Mouse (Mus musculus) left cerebral cortex, adult 2 months (tissue): ENCODE measurements around the gene Anxa6. TPM values are rescaled to one million over a fixed set of nuclear protein-coding genes. Genes with fewer than 3 reads are reported as not detected.

Experiments used
- DNase-seq, 2 experiments: peaks; one replicate each; pipeline ENCODE4 v3.0.0; 2021 to 2022; ENCODE audit warnings: low spot score in 2 of 2, mixed read lengths in 1 of 2; ENCODE audit errors: extremely low spot score in 1 of 2
- H3K27ac ChIP-seq: fragments of 200-600 bp; 2 replicates; pipeline ENCODE4 v1.8.1; 2022
- H3K4me3 ChIP-seq: fragments of 200-600 bp; 2 replicates; pipeline ENCODE4 v1.8.1; 2022
- CTCF ChIP-seq: fragments of 200-600 bp; IDR thresholded peaks from 2 replicates; pipeline ENCODE4 v1.8.1; 2022; ENCODE audit warnings: antibody characterized with exemption, mild to moderate bottlenecking, moderate library complexity
- intact Hi-C: fragments of 180-260 bp; cut with DNase I; formaldehyde crosslinking; loops from one replicate; pipeline ENCODE4 v1.15.1; 2025
- total RNA-seq, 2 experiments: library from RNA; stranded (reverse); gene quantifications; 2 replicates each; pipeline ENCODE4 v1.2.3; 2021

Anxa6 gene
- total RNA-seq, 2 experiments from 2014 or later, result 85.5 to 86.7 TPM

DNA sequence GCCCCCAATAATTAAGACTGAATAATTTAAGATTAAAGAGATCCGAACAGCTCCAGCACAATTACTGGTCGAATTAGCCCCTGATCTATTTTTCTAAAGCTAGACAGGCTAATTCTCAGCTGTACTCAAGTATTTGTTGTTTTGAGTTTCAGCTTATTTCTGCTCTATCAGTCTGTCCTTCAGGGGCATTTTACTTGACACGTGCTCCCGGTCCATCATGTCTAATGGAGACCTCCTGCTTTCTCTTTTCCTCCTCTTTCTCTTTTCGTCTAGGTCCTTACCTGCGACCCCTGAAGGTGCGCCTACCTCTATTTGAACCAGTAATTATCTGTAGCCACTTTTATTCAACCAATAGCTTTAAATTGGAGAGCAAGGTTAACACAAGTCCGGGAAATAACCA lies 78.5 kb downstream of the Anxa6 start:
- no peak for TF ChIP-seq CTCF
- Histone ChIP-seq H3K4me3 (no peak overlapping the region), H3K27ac (no peak overlapping the region)
- DNase-seq, result no peak
- intact Hi-C loops, result no loop called here

DNA sequence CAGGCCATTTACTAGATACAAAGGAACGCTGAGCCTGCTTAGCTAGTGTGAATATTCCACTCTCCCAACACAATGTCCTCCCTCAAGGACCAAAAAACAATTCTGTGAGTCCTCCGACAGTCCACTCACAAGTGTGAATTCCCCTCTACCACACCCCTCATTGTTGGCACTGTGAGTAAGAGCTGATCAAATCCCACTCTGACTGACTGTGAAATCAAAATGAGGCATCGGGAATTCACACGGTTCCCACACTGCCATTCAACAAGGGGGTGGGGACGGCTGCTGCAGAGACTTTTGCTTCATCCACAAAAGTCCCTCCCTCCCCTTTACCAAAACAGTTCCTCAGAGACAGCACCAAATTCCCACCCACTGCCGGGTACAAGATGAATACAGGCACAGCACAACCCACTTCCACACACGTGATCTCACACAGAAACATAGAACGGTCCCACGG lies 79.2 kb downstream of the Anxa6 start:
- DNase-seq, result peak in 1 of 2 experiments; percentile 26
- intact Hi-C loops, result no loop called here
- no peak for TF ChIP-seq CTCF
- no peak overlapping the region for H3K4me3 ChIP-seq
- H3K27ac ChIP-seq, result no peak overlapping the region

DNA sequence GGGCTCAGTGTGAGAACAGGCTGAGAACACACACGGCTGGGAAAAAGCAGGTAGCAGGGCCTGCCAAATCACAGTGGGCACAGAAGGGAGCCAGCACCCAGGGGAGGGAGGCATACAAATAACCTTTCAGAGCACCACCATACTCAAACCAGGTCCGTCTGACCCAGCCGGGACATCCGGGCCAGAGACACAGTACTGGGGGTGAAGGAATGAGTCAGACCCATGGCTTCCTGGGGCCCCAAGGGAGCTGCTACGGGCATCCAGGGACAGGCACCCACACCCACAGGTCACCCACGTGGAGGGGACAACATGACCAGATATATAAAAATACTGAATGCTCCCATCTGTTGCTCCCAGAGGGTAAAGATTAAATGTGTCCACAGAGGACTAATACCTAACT lies 80.6 kb downstream of the Anxa6 start:
- intact Hi-C loops, result no loop called here
- DNase-seq, result no peak
- Histone ChIP-seq H3K4me3 (no peak overlapping the region), H3K27ac (no peak overlapping the region)
- no peak for TF ChIP-seq CTCF

DNA sequence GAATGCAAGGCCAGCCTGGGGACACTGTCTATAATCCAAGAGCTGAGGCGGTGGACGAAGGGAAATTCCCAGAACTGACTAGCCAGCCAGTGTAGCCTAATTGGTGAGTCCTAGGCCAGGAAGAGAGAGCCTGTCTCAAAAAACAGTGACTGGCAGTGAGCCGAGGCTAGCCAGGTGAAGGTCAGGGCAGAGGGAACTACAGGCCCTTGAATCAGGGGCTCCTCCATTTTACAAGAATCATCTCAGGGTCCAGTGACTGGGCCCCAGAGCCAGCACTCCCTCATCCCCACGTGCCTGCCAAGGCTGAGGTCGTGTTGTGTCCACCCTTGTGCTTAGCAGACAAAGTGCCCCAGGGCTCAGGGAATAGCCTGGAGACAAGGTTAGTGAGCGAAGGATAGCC lies 82.6 kb downstream of the Anxa6 start:
- intact Hi-C loops, result no loop called here
- Histone ChIP-seq H3K27ac (no peak overlapping the region), H3K4me3 (no peak overlapping the region)
- no peak for DNase-seq
- no peak for TF ChIP-seq CTCF

DNA sequence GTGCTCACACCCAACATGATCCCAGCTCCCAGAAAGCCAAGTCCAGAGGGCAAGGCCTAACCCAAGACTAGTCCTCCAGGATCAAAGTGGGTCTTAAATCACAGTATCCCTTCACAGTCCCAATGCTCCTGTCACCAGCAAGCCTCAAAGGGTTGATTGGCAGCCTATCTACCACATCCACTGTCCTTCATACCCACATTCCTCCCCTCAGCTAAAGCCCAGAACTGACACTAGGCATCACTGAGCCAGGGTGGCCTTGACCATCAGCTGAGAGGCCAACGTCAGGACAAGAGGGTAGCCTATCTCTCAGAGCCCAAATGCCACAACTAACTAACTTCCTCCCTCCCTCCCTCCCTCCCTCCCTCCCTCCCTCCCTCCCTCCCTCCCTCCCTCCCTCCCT lies 83.5 kb downstream of the Anxa6 start:
- intact Hi-C loops, result no loop called here
- Histone ChIP-seq H3K4me3 (no peak overlapping the region), H3K27ac (no peak overlapping the region)
- no peak for DNase-seq
- TF ChIP-seq CTCF, result no peak

DNA sequence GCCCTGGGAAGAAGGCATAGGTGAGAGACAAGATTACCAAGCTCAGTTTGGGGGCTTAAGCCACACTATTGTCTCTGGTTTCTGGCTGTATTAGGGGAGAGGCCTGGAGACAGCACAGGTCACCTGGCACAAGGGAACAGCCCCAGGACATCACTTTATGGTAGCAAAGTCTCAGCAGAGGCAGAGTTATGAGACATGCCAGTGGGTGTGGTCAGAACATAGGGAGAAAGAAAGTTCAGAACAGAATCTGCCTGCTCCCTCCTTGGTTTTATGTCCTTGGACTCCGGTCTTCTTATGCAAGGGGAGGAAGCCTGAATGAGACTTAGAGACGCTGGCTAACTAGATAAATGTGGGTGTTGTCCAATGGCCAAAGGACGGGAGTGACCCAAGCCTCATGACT lies 88.5 kb downstream of the Anxa6 start:
- DNase-seq, result no peak
- intact Hi-C loops, result no loop called here
- Histone ChIP-seq H3K4me3 (no peak overlapping the region), H3K27ac (no peak overlapping the region)
- no peak for TF ChIP-seq CTCF

DNA sequence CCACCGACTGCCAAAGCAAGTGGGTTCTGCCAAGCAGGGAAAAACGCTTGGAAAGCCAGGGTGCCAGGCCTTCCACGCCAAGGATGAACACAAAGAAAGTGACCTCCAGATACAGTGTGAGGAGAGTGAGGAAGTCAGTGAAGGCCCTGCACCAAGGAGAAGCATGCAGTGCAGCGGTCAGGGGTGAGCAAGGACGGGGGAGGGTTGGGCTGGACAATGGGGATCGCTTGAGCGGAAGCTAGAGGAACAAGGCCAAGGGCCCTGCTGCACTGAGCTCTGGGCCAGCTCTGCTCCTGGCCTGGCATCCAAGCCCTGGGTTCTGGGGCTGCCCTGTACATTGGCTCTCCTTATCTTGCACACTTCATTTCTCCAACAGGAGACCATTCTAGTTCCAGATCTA lies 93.2 kb downstream of the Anxa6 start:
- TF ChIP-seq CTCF, result no peak
- no peak for DNase-seq
- intact Hi-C loops, result no loop called here
- peak overlapping the region; percentile 32; the same call in 1 of the 2 replicates for H3K27ac ChIP-seq
- no peak overlapping the region for H3K4me3 ChIP-seq

DNA sequence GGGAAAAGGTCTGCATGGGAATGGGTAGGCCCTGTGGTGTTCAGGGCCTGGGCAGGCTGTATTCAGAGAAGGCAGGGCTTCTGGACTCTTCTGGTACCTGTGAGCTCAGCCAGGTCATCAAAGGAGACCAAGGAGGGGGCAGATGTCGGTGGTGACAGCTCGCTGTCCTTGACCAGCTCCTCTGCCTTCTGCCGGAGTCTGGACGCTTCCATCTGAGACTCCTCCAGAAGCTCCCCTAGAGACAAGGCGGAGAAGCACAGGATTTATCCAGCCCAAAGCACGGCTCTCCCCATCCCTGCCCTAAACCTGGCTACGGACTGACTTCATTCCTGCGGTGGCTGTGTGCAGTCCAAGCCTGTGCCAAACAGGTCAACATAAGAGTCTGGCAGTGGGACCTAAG lies 93.7 kb downstream of the Anxa6 start:
- no peak for DNase-seq
- no peak overlapping the region for H3K4me3 ChIP-seq
- TF ChIP-seq CTCF, result no peak
- peak overlapping the region; percentile 57 for H3K27ac ChIP-seq
- intact Hi-C loops, result no loop called here

DNA sequence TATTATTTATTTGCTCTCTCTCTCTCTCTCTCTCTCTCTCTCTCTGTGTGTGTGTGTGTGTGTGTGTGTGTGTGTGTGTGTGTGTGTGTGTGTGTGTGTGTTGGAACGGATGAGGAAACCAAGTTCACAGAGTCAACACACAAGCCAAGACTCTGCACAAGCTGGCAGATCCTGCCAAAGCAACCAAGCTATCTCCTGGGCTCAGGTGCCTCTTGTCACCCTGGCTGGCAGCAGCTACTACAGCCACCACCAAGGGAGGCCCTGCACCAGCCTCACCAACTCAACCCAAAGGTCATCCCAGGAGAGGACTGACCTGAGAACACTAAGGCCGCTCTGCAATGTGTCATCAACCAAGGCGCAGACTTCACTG lies 96.5 kb downstream of the Anxa6 start:
- DNase-seq, result no peak
- intact Hi-C loops, result no loop called here
- TF ChIP-seq CTCF, result no peak
- no peak overlapping the region for H3K4me3 ChIP-seq
- H3K27ac ChIP-seq, result no peak overlapping the region

DNA sequence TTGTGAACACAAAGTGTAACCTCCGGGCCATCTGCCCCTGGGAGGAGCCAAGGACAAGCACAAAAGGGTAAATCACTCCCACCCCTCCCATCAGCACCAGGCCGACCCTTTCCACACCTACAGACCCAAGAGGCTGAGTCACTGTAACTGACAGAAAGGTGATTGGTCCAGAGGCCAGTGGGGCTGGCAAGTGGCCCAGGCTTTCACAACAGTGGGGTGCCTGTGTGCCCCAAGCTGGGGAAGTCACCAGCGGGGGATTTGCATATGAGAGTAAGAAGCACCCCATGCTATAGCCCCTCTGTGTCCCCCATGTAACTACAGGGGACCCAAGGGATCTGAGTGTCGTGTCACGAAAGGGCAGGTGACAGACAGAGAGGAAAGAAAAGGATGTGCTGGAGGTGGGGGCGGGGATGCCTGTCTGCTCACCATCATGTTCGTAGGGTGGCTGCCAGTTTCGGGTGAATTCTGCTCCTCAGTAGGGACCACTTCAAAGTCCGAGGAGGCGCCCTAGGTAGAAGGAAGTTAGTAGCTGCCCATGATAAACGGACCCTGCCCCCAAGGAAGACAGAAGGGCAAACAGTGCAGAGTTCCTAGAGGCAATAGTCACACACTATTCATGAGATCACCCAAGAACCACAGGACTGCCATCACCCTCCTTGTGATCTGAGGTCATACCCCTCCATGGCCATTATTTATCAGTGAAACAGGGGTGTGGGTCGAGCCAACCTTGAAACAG lies 97.0 kb downstream of the Anxa6 start:
- DNase-seq, result no peak
- intact Hi-C loops, result no loop called here
- Histone ChIP-seq H3K4me3 (no peak overlapping the region), H3K27ac (no peak overlapping the region)
- no peak for TF ChIP-seq CTCF

DNA sequence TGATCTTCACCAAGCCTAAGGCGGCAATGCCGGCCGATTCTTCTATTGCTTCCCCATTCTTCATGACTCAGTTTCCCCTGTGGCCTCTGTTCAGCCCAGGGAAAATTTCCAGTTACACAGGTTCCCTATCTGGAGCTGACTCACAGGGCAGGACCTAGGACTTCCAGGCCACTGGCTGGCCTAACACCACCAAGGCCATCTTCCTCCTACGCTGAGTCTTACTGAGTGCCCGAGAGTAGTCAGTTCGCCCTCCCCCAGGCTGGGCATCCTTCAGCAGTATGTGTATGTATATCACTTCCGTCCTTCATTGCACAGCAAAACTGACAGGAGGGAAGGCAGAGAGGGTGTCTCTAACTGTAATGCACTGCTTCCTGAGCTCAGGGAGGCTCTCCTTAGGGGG lies 99.0 kb downstream of the Anxa6 start:
- TF ChIP-seq CTCF, result no peak
- Histone ChIP-seq H3K27ac (no peak overlapping the region), H3K4me3 (no peak overlapping the region)
- intact Hi-C loops, result no loop called here
- no peak for DNase-seq

DNA sequence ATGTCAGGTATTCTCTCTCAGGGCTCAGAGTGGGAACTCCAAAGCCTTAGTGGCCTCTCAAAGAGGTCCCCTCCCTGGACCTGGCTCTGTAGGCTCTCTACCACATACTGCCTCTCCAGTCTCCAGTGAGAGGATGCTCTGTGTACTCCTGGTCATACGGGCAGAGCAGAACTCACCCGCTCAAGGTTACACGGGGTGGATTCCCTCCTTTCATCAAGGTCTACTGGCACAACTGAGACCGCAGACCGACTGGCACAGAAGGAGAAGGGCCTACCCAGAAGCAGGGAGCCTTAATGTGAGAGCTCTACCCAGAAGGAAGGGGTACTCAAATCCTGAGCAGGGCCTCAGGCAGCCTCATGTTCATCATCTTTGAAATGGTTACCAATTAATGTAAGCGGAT lies 100.7 kb downstream of the Anxa6 start:
- intact Hi-C loops, result no loop called here
- TF ChIP-seq CTCF, result no peak
- Histone ChIP-seq H3K27ac (no peak overlapping the region), H3K4me3 (no peak overlapping the region)
- DNase-seq, result no peak

DNA sequence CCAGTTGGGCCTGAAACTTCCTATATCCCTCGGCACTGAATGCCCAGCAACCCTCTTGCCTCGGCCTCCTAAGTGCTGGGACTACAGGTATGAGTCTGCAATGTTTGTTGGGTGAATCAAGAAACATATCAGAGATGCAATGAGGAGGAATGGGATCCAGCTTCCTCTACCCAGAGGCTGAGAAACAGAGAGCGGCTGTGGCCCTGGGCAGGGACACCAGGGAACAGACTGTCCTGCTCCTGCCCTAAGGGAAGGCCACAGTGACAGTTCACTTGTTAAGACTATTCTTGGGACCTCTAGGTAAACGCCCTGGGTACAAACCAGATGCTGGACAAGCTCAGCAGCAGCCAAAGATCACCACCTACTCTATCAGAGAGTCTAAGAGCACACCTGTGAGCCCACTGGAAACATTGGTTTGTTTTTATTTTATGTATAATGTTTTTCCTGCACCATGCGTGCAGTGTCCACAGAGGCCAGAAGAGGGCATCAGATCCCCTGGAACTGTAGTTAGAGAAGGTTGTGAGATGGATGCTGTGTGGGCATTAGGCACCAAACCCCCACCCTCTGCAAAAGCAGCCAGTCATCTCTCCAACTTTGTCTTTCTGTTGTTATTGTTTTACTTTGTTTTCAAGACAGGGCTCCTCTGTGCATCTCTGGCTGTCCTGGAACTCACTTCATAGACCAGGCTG lies 101.7 kb downstream of the Anxa6 start:
- Histone ChIP-seq H3K27ac (no peak overlapping the region), H3K4me3 (no peak overlapping the region)
- intact Hi-C loops, result no loop called here
- DNase-seq, result peak; percentile 25 to 42
- peak; percentile 74 for TF ChIP-seq CTCF
